ENCODE assay signal across 13 mouse cellular contexts in genomic region chr5:127483955-127484659, GRCm38 (mm10).
DNase-seq lines count a peak whose midpoint lies in the region; ATAC-seq and TF ChIP-seq lines count a peak whose summit lies in the region.
"Had no signal": no experiment of that assay in that cellular context is flagged by ENCODE, and none has a peak within 500 bp of the region (broad histone marks: within the 10 kb centered on the region; RNA-seq: fewer than 3 reads in every experiment).

No protein-coding gene starts in this region.

- H3K4me1 ChIP-seq in hindbrain, embryonic 13.5 days (replicated peaks) = peaks cover 26% of the 10 kb centered on the region
- H3K4me1 ChIP-seq in hindbrain, embryonic 11.5 days (replicated peaks; ENCODE audit: control insufficient read depth, insufficient read depth, low read length) = no peaks in the 10 kb centered on the region; the same call in 1 of the 2 replicates
- H3K4me1 ChIP-seq in midbrain, embryonic 12.5 days = peaks cover 15% of the 10 kb centered on the region
- no peaks in the 10 kb centered on the region for H3K4me1 ChIP-seq in midbrain, postnatal 0 days (ENCODE audit: insufficient read depth, low read length)
- H3K4me1 ChIP-seq in limb, embryonic 11.5 days (ENCODE audit: control insufficient read depth, insufficient read depth, low read length) = peaks cover 13% of the 10 kb centered on the region; the same call in 1 of the 2 replicates
- H3K4me1 ChIP-seq in neural tube, embryonic 13.5 days (replicated peaks) = peaks cover 32% of the 10 kb centered on the region

- ATAC-seq in hindbrain, embryonic 13.5 days (ENCODE audit: low FRiP score) = no peak
- no peak for ATAC-seq in hindbrain, embryonic 11.5 days (ENCODE audit: low FRiP score)
- ATAC-seq in midbrain, embryonic 12.5 days (ENCODE audit: low FRiP score, low read depth) = no peak
- ATAC-seq in midbrain, postnatal 0 days (ENCODE audit: low FRiP score) = no peak
- ATAC-seq in limb, embryonic 11.5 days (ENCODE audit: insufficient number of reproducible peaks, low FRiP score, low TSS enrichment, low read depth) = no peak
- ATAC-seq in neural tube, embryonic 13.5 days (ENCODE audit: low read depth) = no peak

- 27% methylated on average over 8 of the region's 8 CpGs for WGBS in hindbrain, embryonic 13.5 days
- 35% methylated on average over 8 of the region's 8 CpGs for WGBS in hindbrain, embryonic 11.5 days
- WGBS in midbrain, embryonic 12.5 days = 51% methylated on average over 8 of the region's 8 CpGs
- 43% methylated on average over 8 of the region's 8 CpGs for WGBS in midbrain, postnatal 0 days
- WGBS in limb, embryonic 11.5 days = 12% methylated on average over 8 of the region's 8 CpGs
- 14% methylated on average over 8 of the region's 8 CpGs for WGBS in neural tube, embryonic 13.5 days

- H3K27ac ChIP-seq in hindbrain, embryonic 13.5 days = no peak overlapping the region
- no peak overlapping the region for H3K27ac ChIP-seq in hindbrain, embryonic 11.5 days (ENCODE audit: low read depth, low read length)
- H3K27ac ChIP-seq in midbrain, embryonic 12.5 days (replicated peaks) = 0 out of 2 replicates have a peak overlapping the region, but pooled peaks have one; percentile 1
- H3K27ac ChIP-seq in midbrain, postnatal 0 days (ENCODE audit: low read depth, low read length) = no peak overlapping the region
- H3K27ac ChIP-seq in limb, embryonic 11.5 days (replicated peaks; ENCODE audit: low read depth, low read length) = peak overlapping the region; percentile 21; the same call in 1 of the 2 replicates
- no peak overlapping the region; the same call in 1 of the 2 replicates for H3K27ac ChIP-seq in neural tube, embryonic 13.5 days (replicated peaks)
- H3K27ac ChIP-seq: stomach, embryonic 15.5 days had no signal

- DNase-seq in hindbrain, embryonic 11.5 days (ENCODE audit: low spot score) = no peak
- DNase-seq in midbrain, postnatal 0 days (ENCODE audit: low spot score) = no peak
- DNase-seq in limb, embryonic 11.5 days (ENCODE audit: low spot score) = peak; percentile 32
- DNase-seq in retina, embryonic 14.5 days (ENCODE audit: low spot score) = no peak
- no peak for DNase-seq in heart, adult 9 months (ENCODE audit: low spot score in 2 of 2)
- DNase-seq: adrenal gland, adult 2 months; gastrocnemius, postnatal 25 days; right cerebral cortex, postnatal 14 days had no signal

- H3K4me2 ChIP-seq in hindbrain, embryonic 13.5 days = 0 out of 2 replicates have a peak overlapping the region, but pooled peaks have one; percentile 26
- H3K4me2 ChIP-seq in hindbrain, embryonic 11.5 days (replicated peaks; ENCODE audit: low read depth, low read length) = no peak overlapping the region
- no peak overlapping the region for H3K4me2 ChIP-seq in midbrain, embryonic 12.5 days (replicated peaks)
- no peak overlapping the region for H3K4me2 ChIP-seq in midbrain, postnatal 0 days (ENCODE audit: low read depth, low read length, poor library complexity, severe bottlenecking)
- peak overlapping the region; percentile 18; the same call in 1 of the 2 replicates for H3K4me2 ChIP-seq in limb, embryonic 11.5 days (ENCODE audit: low read depth, severe bottlenecking)
- peak overlapping the region; percentile 33 for H3K4me2 ChIP-seq in neural tube, embryonic 13.5 days
- H3K4me2 ChIP-seq: stomach, embryonic 15.5 days had no signal

- H3K9me3 ChIP-seq in hindbrain, embryonic 13.5 days = peaks cover 3% of the 10 kb centered on the region; the same call in 1 of the 2 replicates
- H3K9me3 ChIP-seq in hindbrain, embryonic 11.5 days (ENCODE audit: control insufficient read depth, low read length) = no peaks in the 10 kb centered on the region
- no peaks in the 10 kb centered on the region for H3K9me3 ChIP-seq in midbrain, embryonic 12.5 days
- H3K9me3 ChIP-seq in midbrain, postnatal 0 days (ENCODE audit: low read length) = no peaks in the 10 kb centered on the region
- H3K9me3 ChIP-seq in limb, embryonic 11.5 days (ENCODE audit: control insufficient read depth, low read length) = no peaks in the 10 kb centered on the region
- H3K9me3 ChIP-seq in neural tube, embryonic 13.5 days = peaks cover 3% of the 10 kb centered on the region; the same call in 1 of the 2 replicates
- H3K9me3 ChIP-seq: stomach, embryonic 15.5 days had no signal

- no peaks in the 10 kb centered on the region; the same call in 1 of the 2 replicates for H3K36me3 ChIP-seq in hindbrain, embryonic 13.5 days
- H3K36me3 ChIP-seq in hindbrain, embryonic 11.5 days (ENCODE audit: control insufficient read depth, insufficient read depth, low read length) = no peaks in the 10 kb centered on the region
- H3K36me3 ChIP-seq in midbrain, embryonic 12.5 days = no peaks in the 10 kb centered on the region
- H3K36me3 ChIP-seq in midbrain, postnatal 0 days (ENCODE audit: insufficient read depth, low read length) = no peaks in the 10 kb centered on the region
- no peaks in the 10 kb centered on the region for H3K36me3 ChIP-seq in limb, embryonic 11.5 days (ENCODE audit: control insufficient read depth, insufficient read depth, low read length)
- no peaks in the 10 kb centered on the region for H3K36me3 ChIP-seq in neural tube, embryonic 13.5 days
- H3K36me3 ChIP-seq: stomach, embryonic 15.5 days had no signal

- TF ChIP-seq CTCF in midbrain, postnatal 0 days (IDR thresholded peaks at IDR 0.05) = no peak

- no peak overlapping the region for H3K4me3 ChIP-seq in hindbrain, embryonic 13.5 days
- no peak overlapping the region for H3K4me3 ChIP-seq in hindbrain, embryonic 11.5 days (ENCODE audit: low read depth, low read length)
- H3K4me3 ChIP-seq in midbrain, embryonic 12.5 days = no peak overlapping the region
- H3K4me3 ChIP-seq in midbrain, postnatal 0 days (ENCODE audit: low read depth, low read length) = no peak overlapping the region
- no peak overlapping the region for H3K4me3 ChIP-seq in limb, embryonic 11.5 days (ENCODE audit: low read depth, low read length)
- no peak overlapping the region for H3K4me3 ChIP-seq in neural tube, embryonic 13.5 days
- H3K4me3 ChIP-seq: myocyte; stomach, embryonic 15.5 days had no signal

- H3K27me3 ChIP-seq in hindbrain, embryonic 13.5 days = peaks cover 4% of the 10 kb centered on the region; the same call in 1 of the 2 replicates
- H3K27me3 ChIP-seq in hindbrain, embryonic 11.5 days (ENCODE audit: control insufficient read depth, insufficient read depth, low read length) = no peaks in the 10 kb centered on the region
- H3K27me3 ChIP-seq in midbrain, embryonic 12.5 days = no peaks in the 10 kb centered on the region; the same call in 1 of the 2 replicates
- no peaks in the 10 kb centered on the region for H3K27me3 ChIP-seq in midbrain, postnatal 0 days (ENCODE audit: insufficient read depth, low read length)
- H3K27me3 ChIP-seq in limb, embryonic 11.5 days (ENCODE audit: control insufficient read depth, insufficient read depth, low read length) = no peaks in the 10 kb centered on the region
- H3K27me3 ChIP-seq in neural tube, embryonic 13.5 days = peaks cover 24% of the 10 kb centered on the region
- H3K27me3 ChIP-seq: stomach, embryonic 15.5 days had no signal

- H3K9ac ChIP-seq in hindbrain, embryonic 13.5 days = no peak overlapping the region
- H3K9ac ChIP-seq in hindbrain, embryonic 11.5 days (ENCODE audit: low read depth, low read length) = no peak overlapping the region
- no peak overlapping the region for H3K9ac ChIP-seq in midbrain, embryonic 12.5 days (replicated peaks)
- H3K9ac ChIP-seq in midbrain, postnatal 0 days (replicated peaks; ENCODE audit: low read length, poor library complexity, severe bottlenecking) = no peak overlapping the region
- no peak overlapping the region for H3K9ac ChIP-seq in limb, embryonic 11.5 days (ENCODE audit: low read length)
- H3K9ac ChIP-seq in neural tube, embryonic 13.5 days = no peak overlapping the region
- H3K9ac ChIP-seq: stomach, embryonic 15.5 days had no signal

Comparison
In these comparisons a context has a peak if more than half of its experiments do, and no peak if none do; other contexts are left out.
1. H3K27ac ChIP-seq: peak in midbrain, embryonic 12.5 days (single experiment) and limb, embryonic 11.5 days (single experiment); none in hindbrain, embryonic 13.5 days (single experiment), hindbrain, embryonic 11.5 days (single experiment), midbrain, postnatal 0 days (single experiment) and neural tube, embryonic 13.5 days (single experiment).
2. H3K4me2 ChIP-seq: peak in hindbrain, embryonic 13.5 days (single experiment), limb, embryonic 11.5 days (single experiment) and neural tube, embryonic 13.5 days (single experiment); none in hindbrain, embryonic 11.5 days (single experiment), midbrain, embryonic 12.5 days (single experiment) and midbrain, postnatal 0 days (single experiment).